Mouse (Mus musculus): ENCODE results near the gene Anxa6.
A peak's percentile ranks its signal among the peaks of the same experiment; 100 is the strongest.

Anxa6 gene

GRCm38 (mm10) chr11:54989920-54990319, 43.3 kb downstream of the Anxa6 start:
- no peak for DNase-seq

- DNase-seq = no peak
These were observed 44.4 kb downstream of the Anxa6 start for GRCm38 (mm10) chr11:54988754-54989349.

- no peak for DNase-seq
These were observed 45.3 kb downstream of the Anxa6 start for GRCm38 (mm10) chr11:54987974-54988373.

- no peak for DNase-seq
These were observed 48.2 kb downstream of the Anxa6 start for GRCm38 (mm10) chr11:54985086-54985485.

GRCm38 (mm10) chr11:54984581-54984980, 48.7 kb downstream of the Anxa6 start:
- no peak for DNase-seq

GRCm38 (mm10) chr11:54984085-54984484, 49.2 kb downstream of the Anxa6 start:
- DNase-seq = peak; percentile 62

GRCm38 (mm10) chr11:54982520-54982919, 50.7 kb downstream of the Anxa6 start:
- DNase-seq = no peak

GRCm38 (mm10) chr11:54981630-54982029, 51.6 kb downstream of the Anxa6 start:
- no peak for DNase-seq

GRCm38 (mm10) chr11:54977385-54977937, 55.8 kb downstream of the Anxa6 start:
- DNase-seq = no peak

- DNase-seq = no peak
These were observed 56.9 kb downstream of the Anxa6 start for GRCm38 (mm10) chr11:54976351-54976750.

GRCm38 (mm10) chr11:54975756-54976155, 57.5 kb downstream of the Anxa6 start:
- DNase-seq = no peak

GRCm38 (mm10) chr11:54975340-54975739, 57.9 kb downstream of the Anxa6 start:
- DNase-seq = no peak

- no peak for DNase-seq
These were observed 58.6 kb downstream of the Anxa6 start for GRCm38 (mm10) chr11:54974639-54975038.

GRCm38 (mm10) chr11:54973481-54974212, 59.6 kb downstream of the Anxa6 start:
- DNase-seq = no peak

- no peak for DNase-seq
These were observed 60.5 kb downstream of the Anxa6 start for GRCm38 (mm10) chr11:54972789-54973188.

- DNase-seq = no peak
These were observed 61.1 kb downstream of the Anxa6 start for GRCm38 (mm10) chr11:54972049-54972723.

- DNase-seq = no peak
These were observed 61.7 kb downstream of the Anxa6 start for GRCm38 (mm10) chr11:54971365-54972048.

- no peak for DNase-seq
These were observed 68.0 kb downstream of the Anxa6 start for GRCm38 (mm10) chr11:54965234-54965633.

- DNase-seq = no peak
These were observed 70.4 kb downstream of the Anxa6 start, which contains the start of gene Tnip1 for GRCm38 (mm10) chr11:54962810-54963209. Tnip1 (minus strand) TSS chr11:54962917.

- no peak for DNase-seq
These were observed 71.3 kb downstream of the Anxa6 start for GRCm38 (mm10) chr11:54961921-54962320.

- no peak for DNase-seq
These were observed 71.9 kb downstream of the Anxa6 start for GRCm38 (mm10) chr11:54961164-54961850.

GRCm38 (mm10) chr11:54960251-54960650, 73.0 kb downstream of the Anxa6 start:
- no peak for DNase-seq

All from cerebellum, adult 11 months (tissue).